Mouse (Mus musculus) embryonic facial prominence, embryonic 14.5 days (tissue): ENCODE data around the gene Igf2bp2. TPM values are rescaled to one million over a fixed set of nuclear protein-coding genes. Genes with fewer than 3 reads are reported as not detected.

Experiments
- ATAC-seq: fragments of 200-750 bp; cut with Nextera tagmentation; 2 replicates; pipeline ENCODE4 v1.8.0; 2017; ENCODE audit warnings: low read depth, moderate number of reproducible peaks, moderate TSS enrichment
- DNase-seq: peaks from one replicate; pipeline ENCODE4 v3.0.0-alpha.2; 2015; ENCODE audit warnings: low spot score
- H3K27ac ChIP-seq: fragments of 300-500 bp; sonication (generic); replicated peaks from 2 replicates; pipeline ENCODE4 v1.5.1; 2014; ENCODE audit warnings: low read depth, mild to moderate bottlenecking, low read length, moderate library complexity
- H3K27me3 ChIP-seq: fragments of 300-500 bp; sonication (generic); replicated peaks from 2 replicates; pipeline ENCODE4 v1.6.1; 2014; ENCODE audit warnings: low read length; ENCODE audit not compliant: control insufficient read depth, insufficient read depth
- H3K36me3 ChIP-seq: fragments of 300-500 bp; sonication (generic); 2 replicates; pipeline ENCODE4 v1.6.1; 2014; ENCODE audit warnings: low read length, mixed read lengths; ENCODE audit not compliant: control insufficient read depth, insufficient read depth
- H3K4me1 ChIP-seq: fragments of 300-500 bp; sonication (generic); 2 replicates; pipeline ENCODE4 v1.6.1; 2014; ENCODE audit warnings: antibody characterized with exemption, low read length; ENCODE audit not compliant: control insufficient read depth, insufficient read depth
- H3K4me2 ChIP-seq: fragments of 300-500 bp; sonication (generic); 2 replicates; pipeline ENCODE4 v1.6.1; 2014; ENCODE audit warnings: low read depth, mild to moderate bottlenecking, low read length, moderate library complexity, mixed read lengths
- H3K4me3 ChIP-seq: fragments of 300-500 bp; sonication (generic); 2 replicates; pipeline ENCODE4 v1.5.1; 2014; ENCODE audit warnings: low read depth, mild to moderate bottlenecking, low read length
- H3K9ac ChIP-seq: fragments of 300-500 bp; sonication (generic); 2 replicates; pipeline ENCODE4 v1.6.1; 2014; ENCODE audit warnings: low read depth, mild to moderate bottlenecking, low read length, moderate library complexity, mixed read lengths
- H3K9me3 ChIP-seq: fragments of 300-500 bp; sonication (generic); 2 replicates; pipeline ENCODE4 v1.6.1; 2016; ENCODE audit warnings: low read length; ENCODE audit not compliant: control insufficient read depth
- WGBS: fragments of 180-500 bp; shearing (Covaris S2); extraction: QIAGEN DNeasy Blood & Tissue Kit; methylation state at CpG from one replicate; pipeline ENCODE4 v1.1.7; 2014; 5-methylcytosine and 5-hydroxymethylcytosine counted together
- polyA plus RNA-seq: library from polyadenylated mRNA; unstranded; fragments of >200 nt; fragmentation: Nextera tagmentation; extraction: Ambion mirVana; gene quantifications from 2 replicates; pipeline ENCODE4 v1.2.1, GENCODE M21; 2014

Gene Igf2bp2
- polyA plus RNA-seq, 1 experiment from 2014 or later = 74.7 TPM

- no peaks in the 10 kb centered on the region for H3K36me3 ChIP-seq
- ATAC-seq = no peak
- no peak overlapping the region for H3K4me2 ChIP-seq
- DNase-seq = no peak
- no peaks in the 10 kb centered on the region for H3K9me3 ChIP-seq
- H3K4me3 ChIP-seq = no peak overlapping the region
- 58% methylated on average over 4 of the region's 4 CpGs for WGBS
- no peaks in the 10 kb centered on the region for H3K4me1 ChIP-seq
- no peak overlapping the region for H3K27ac ChIP-seq
- H3K27me3 ChIP-seq = no peaks in the 10 kb centered on the region
- no peak overlapping the region for H3K9ac ChIP-seq
Measured at GRCm38 (mm10) chr16:22109159-22109558, 53.9 kb downstream of the Igf2bp2 start.

GRCm38 (mm10) chr16:22107897-22108516 is 55.1 kb downstream of the Igf2bp2 start:
- no peak overlapping the region for H3K4me3 ChIP-seq
- no peaks in the 10 kb centered on the region for H3K36me3 ChIP-seq
- no peaks in the 10 kb centered on the region for H3K9me3 ChIP-seq
- 60% methylated on average over 7 of the region's 7 CpGs for WGBS
- H3K9ac ChIP-seq = no peak overlapping the region
- no peaks in the 10 kb centered on the region for H3K4me1 ChIP-seq
- no peaks in the 10 kb centered on the region for H3K27me3 ChIP-seq
- H3K27ac ChIP-seq = no peak overlapping the region
- peak; percentile 44 for DNase-seq
- no peak overlapping the region for H3K4me2 ChIP-seq
- no peak for ATAC-seq

- H3K4me1 ChIP-seq = no peaks in the 10 kb centered on the region
- H3K9me3 ChIP-seq = no peaks in the 10 kb centered on the region
- no peak overlapping the region for H3K4me2 ChIP-seq
- 86% methylated on average over 6 of the region's 6 CpGs for WGBS
- no peak overlapping the region for H3K27ac ChIP-seq
- no peaks in the 10 kb centered on the region for H3K27me3 ChIP-seq
- H3K4me3 ChIP-seq = no peak overlapping the region
- ATAC-seq (no peak), DNase-seq (no peak)
- no peaks in the 10 kb centered on the region for H3K36me3 ChIP-seq
- H3K9ac ChIP-seq = no peak overlapping the region
Measured at GRCm38 (mm10) chr16:22106012-22106584, 57.0 kb downstream of the Igf2bp2 start.

GRCm38 (mm10) chr16:22100067-22100466 is 63.0 kb downstream of the Igf2bp2 start:
- Histone ChIP-seq H3K4me3 (no peak overlapping the region), H3K9me3 (no peaks in the 10 kb centered on the region), H3K4me2 (no peak overlapping the region), H3K4me1 (no peaks in the 10 kb centered on the region), H3K9ac (no peak overlapping the region), H3K27me3 (no peaks in the 10 kb centered on the region), H3K27ac (no peak overlapping the region), H3K36me3 (no peaks in the 10 kb centered on the region)
- WGBS = 81% methylated on average over 2 of the region's 2 CpGs
- DNase-seq (no peak), ATAC-seq (no peak)

- WGBS = 47% methylated on average over 7 of the region's 7 CpGs
- DNase-seq = peak; percentile 38
- Histone ChIP-seq H3K36me3 (no peaks in the 10 kb centered on the region), H3K27ac (no peak overlapping the region; the same call in 1 of the 2 replicates), H3K27me3 (no peaks in the 10 kb centered on the region), H3K4me1 (no peaks in the 10 kb centered on the region), H3K4me3 (no peak overlapping the region), H3K9me3 (no peaks in the 10 kb centered on the region), H3K4me2 (no peak overlapping the region), H3K9ac (no peak overlapping the region)
- ATAC-seq = no peak
Measured at GRCm38 (mm10) chr16:22097659-22098058, 65.4 kb downstream of the Igf2bp2 start.

- Histone ChIP-seq H3K9me3 (no peaks in the 10 kb centered on the region), H3K9ac (no peak overlapping the region), H3K36me3 (no peaks in the 10 kb centered on the region), H3K27me3 (no peaks in the 10 kb centered on the region), H3K4me2 (no peak overlapping the region), H3K4me1 (no peaks in the 10 kb centered on the region), H3K27ac (no peak overlapping the region), H3K4me3 (no peak overlapping the region)
- DNase-seq (no peak), ATAC-seq (no peak)
- 86% methylated on average over 1 of the region's 1 CpGs for WGBS
Measured at GRCm38 (mm10) chr16:22095751-22096150, 67.3 kb downstream of the Igf2bp2 start.

GRCm38 (mm10) chr16:22091255-22091783 is 71.8 kb downstream of the Igf2bp2 start:
- DNase-seq (no peak), ATAC-seq (no peak)
- H3K27ac ChIP-seq = no peak overlapping the region
- no peak overlapping the region for H3K4me2 ChIP-seq
- H3K9me3 ChIP-seq = no peaks in the 10 kb centered on the region
- 87% methylated on average over 3 of the region's 3 CpGs for WGBS
- no peaks in the 10 kb centered on the region for H3K4me1 ChIP-seq
- H3K36me3 ChIP-seq = peaks cover 16% of the 10 kb centered on the region
- H3K4me3 ChIP-seq = no peak overlapping the region
- H3K27me3 ChIP-seq = no peaks in the 10 kb centered on the region
- H3K9ac ChIP-seq = no peak overlapping the region

GRCm38 (mm10) chr16:22085411-22085810 is 77.7 kb downstream of the Igf2bp2 start:
- DNase-seq (no peak), ATAC-seq (no peak)
- 83% methylated on average over 4 of the region's 4 CpGs for WGBS
- no peaks in the 10 kb centered on the region for H3K9me3 ChIP-seq
- H3K4me3 ChIP-seq = no peak overlapping the region
- H3K36me3 ChIP-seq = peaks cover 62% of the 10 kb centered on the region
- H3K4me2 ChIP-seq = no peak overlapping the region
- H3K4me1 ChIP-seq = no peaks in the 10 kb centered on the region
- no peaks in the 10 kb centered on the region for H3K27me3 ChIP-seq
- H3K9ac ChIP-seq = no peak overlapping the region
- no peak overlapping the region for H3K27ac ChIP-seq
